Mouse (Mus musculus) brain, adult 2 months (tissue): ENCODE measurements around the gene Ccdc6.
"Not testable (repeated sequence)": the region's sequence is repeated elsewhere in the genome, so short reads cannot be mapped to it uniquely, and the experiment has no call there.

Experiments used
- DNase-seq: peaks from one replicate; pipeline ENCODE4 v3.0.0; 2011; ENCODE audit warnings: low read depth, low spot score

Gene Ccdc6

DNA sequence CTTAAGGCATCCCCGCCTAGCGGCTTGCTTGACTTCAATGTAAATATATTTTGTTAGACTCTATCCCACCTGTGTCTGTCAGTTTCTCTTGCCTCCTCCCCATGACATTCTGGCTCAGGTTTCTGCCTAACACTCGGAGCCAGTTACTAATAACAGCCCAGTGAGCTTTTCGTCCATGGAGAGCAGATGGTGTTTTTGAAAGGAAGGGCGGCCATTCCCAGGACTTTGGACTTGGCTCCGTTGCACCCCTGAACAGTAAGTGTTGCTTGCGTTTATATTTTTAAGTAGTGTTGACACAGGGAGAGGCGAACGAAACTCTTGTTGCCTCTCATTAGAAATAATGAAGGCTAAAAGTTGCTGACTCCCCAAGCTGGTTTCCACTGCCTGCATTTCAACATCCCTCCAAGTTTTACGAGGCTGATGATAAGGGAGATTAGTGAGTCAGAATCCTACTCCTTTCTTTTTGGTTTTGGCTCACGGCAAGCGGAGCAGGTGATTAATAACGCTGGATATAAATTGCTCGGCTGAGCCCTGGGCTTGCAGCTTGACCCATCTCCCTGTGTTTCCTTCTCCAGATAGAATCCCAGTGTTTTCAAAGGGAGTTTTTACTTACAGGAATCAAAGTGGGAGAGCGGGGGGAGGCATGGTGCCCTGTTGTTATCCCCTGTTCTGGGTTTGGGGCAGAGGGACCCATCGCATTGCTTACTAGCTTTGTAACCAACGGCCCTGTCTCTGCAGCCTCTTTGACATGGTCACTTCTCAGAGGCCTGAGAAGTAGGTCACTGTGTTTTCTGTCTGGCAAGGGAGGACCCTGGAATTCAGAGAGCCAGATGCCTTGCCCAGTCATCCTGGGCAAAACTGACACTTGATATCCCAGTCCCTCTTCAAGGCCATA lies 107.8 kb downstream of the Ccdc6 start, which contains the start of gene Mrln:
Gene Mrln, plus strand, starts transcription at position 160 of the 895 bp plus-strand sequence.
- DNase-seq: peak; percentile 95

DNA sequence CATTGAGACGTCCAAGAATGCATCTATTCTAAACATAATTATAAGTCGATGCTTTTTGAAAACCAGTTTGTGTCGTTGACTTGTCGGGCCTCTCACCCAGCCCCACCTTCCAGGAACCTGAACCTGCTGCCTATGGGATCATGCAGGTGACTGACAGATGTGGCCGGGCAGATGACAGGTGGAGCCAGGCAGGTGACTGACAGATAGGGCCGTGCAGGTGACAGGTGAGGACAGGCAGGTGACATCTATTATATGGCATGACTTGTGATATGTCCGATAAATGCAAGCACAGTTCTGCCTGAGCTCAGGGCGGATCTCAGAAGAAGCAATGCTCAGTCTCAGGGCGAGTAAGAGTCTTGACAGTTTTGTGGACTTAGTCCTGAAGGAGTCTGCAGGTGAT lies 114.4 kb downstream of the Ccdc6 start:
- DNase-seq: no peak

DNA sequence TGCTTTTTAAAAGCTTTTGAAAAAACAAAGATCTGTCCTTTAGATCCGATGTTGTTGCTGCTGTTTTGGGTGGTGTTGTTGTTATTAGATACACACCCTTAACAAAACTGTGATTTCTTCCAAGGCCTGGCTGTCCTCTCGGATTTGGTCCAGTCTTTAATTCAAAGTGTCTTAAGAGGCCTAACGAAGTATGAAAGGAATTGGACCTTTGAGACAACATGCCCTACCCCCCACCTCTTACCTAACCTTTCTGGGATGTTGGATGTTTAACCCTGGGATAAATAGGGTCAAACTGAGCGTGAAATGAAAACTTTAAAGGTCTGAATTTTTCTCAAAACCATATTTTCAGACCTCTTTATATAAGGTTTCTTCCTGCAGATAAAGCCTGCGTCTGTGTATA lies 124.0 kb downstream of the Ccdc6 start:
- DNase-seq: no peak

DNA sequence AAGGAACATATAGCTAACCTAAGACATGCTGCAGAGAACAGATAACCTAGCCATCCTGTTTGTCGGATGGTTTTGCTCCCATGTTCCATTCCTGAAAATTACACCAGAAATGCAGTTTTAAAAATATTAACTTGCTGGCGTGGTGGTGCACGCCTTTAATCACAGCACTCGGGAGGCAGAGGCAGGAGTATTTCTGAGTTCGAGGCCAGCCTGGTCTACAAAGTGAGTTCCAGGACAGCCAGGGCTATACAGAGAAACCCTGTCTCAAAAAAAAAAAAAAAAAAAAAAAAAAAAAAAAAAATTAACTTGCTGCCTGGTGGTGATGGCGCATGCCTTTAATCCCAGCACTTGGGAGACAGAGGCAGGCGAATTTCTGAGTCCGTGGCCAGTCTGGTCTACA lies 125.3 kb downstream of the Ccdc6 start:
- not testable (repeated sequence) for DNase-seq

DNA sequence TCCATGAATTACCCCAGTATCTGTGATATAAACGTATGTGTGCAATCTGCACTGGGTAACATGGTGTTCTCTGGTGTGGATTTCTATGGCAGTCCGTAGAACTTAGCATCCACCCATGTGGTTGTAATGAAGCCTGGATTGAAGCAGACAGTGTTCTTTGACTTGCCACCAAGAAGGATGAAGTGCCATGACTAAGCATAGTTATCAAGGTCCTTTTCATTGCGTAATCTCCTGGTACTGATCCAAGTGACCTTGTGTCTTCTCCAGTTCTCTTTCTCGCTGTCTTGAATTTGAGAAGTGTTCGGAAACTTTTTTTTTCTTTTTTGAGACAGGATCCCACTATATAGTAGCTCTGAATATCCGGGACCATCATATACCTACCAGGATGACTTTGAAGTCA lies 127.7 kb downstream of the Ccdc6 start:
- no peak for DNase-seq

DNA sequence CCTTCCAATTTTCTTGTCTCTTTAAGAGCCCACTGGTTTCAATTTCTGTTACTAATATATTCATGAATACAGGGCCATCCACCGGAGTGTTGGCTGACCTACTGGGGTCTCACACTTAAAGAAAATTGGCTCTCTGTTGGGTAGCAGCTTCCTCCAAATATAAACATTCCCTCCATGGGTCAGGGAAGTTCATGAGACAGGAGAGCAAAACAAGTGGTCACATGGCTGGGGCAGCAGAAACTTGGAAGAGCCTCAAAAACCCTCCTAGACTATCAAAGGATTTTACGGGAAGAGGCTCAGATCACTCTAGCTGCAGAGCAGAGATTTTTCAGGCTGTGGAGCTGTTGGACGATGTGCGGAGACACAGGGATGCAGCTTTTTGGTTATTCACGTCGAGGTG lies 128.8 kb downstream of the Ccdc6 start:
- no peak for DNase-seq

DNA sequence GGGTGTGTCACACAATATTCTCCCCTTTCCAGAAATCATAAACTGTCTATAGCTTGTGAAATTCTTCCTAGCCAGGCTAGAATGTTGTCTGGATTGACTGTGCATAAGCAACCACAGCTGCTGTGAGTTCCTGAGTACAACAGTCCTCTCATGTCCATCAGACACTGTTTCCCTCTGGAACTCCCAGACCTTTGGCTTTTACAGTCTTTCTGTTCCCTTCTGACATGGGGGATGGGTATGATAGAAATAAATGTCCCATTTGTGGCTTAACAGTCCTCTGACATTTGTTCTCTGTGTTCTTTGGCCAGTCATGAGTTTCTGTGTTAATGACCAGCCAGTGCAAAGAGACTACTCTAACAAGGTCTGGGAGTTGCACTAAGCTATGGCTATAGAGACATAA lies 129.7 kb downstream of the Ccdc6 start:
- no peak for DNase-seq

DNA sequence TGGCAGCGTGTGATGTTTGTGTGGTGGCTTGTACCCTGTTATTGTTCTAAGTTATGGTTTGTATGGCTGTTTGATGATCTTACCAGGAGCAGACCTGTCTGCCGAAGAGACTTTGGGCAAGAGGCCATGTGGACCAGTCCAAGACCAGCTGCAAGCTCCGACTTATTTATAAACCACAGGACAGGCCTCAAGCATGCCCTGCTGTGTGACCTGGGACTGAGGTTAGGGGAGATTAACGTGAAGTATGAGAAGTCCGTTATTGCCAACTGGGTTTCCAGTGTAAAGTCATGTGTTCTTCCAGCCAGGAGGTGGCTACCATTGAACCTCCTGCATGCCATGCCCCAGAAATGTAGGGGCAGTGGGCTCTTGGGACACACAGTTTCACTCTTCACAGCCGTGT lies 133.4 kb downstream of the Ccdc6 start:
- DNase-seq: no peak

DNA sequence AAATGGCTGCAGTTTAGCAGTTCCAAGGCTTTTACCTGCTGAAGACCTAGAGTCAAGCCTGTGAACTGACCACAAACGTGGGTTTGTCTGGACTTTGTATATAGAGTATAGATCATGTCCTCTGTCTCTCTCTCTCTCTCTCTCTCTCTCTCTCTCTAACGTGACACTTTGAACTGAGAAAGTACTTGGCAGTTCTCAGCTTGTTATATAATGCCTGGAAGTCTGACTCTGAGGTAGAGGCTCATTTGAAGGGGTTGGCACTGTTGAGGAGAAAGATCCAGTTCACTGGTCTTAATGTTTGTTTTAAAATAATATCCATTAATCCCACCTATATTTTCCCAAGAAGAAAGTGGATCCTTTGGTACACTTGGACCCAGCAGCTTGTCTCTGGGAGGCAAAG lies 141.0 kb downstream of the Ccdc6 start:
- DNase-seq: no peak
